Mouse (Mus musculus) cerebellum, adult 11-12 months (tissue): Measurements from ENCODE around the gene Tom1l2.

Experiments used
- DNase-seq: peaks from one replicate; pipeline ENCODE4 v3.0.0; 2022

Gene Tom1l2

DNA sequence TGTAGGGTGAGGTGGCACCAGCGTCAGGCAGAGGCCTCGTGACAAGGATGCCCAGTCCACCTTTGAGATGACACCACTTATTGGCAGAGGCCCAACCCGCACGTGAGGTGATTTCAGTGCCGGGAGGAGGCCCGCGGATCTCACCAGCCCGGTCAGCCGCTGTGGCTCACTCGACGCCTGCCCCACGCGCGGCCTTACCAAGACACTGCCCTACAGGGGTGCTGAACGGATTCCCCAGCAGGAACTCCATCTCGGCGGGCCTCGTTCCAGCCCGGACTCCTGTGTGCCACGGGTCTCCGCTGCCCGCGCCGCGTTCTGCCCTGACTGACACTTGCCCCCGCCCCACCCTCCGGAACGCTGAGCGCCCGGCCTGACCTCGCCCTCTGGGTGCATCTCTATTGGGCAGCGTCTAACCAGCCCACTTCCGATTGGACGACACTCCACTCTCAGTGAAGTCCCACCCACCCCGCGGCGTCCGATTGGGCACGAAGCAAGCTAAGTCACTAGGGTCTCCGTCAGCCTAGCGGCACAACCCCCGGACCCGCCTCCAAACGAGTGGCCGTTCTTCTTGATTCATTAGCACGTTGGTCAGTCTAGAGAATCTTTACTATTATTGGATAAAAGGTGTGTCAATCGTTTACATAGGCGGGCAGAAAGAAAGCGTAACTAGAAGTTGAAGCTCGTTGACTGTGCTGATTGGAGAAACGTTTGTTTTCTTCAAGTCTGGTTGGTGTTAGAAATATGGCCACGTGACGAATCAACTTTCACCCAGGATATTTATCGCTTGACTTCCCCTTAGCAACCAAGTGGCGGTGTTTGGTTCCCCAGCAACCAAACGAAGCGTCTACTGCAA lies at the start of gene Tom1l2, which contains the start of gene Drc3:
Gene Tom1l2 (minus strand): TSS at position 347 of the 853 bp plus-strand sequence.
Gene Drc3 (plus strand): TSS at position 771 of the 853 bp plus-strand sequence.
- peak; percentile 100 for DNase-seq

DNA sequence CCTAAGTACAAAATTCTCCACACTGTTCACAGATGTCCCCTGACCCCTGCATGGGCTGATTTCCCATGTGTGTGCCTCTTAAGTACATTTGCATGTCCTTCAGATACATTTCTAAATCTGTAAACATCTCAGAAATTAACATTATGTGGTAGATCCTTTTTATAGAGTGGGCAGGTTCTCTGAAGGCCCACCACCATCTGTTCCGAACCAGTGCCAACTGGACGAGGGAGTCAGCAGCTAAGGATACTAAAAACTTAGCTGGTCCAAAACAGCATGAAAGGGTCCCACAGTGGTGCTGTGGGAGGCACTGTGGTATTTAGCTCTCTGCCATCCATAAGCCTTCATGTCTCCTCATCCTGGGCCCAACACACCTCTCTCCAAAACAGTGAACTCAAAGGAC lies 44.5 kb upstream of the Tom1l2 start:
- DNase-seq: no peak

DNA sequence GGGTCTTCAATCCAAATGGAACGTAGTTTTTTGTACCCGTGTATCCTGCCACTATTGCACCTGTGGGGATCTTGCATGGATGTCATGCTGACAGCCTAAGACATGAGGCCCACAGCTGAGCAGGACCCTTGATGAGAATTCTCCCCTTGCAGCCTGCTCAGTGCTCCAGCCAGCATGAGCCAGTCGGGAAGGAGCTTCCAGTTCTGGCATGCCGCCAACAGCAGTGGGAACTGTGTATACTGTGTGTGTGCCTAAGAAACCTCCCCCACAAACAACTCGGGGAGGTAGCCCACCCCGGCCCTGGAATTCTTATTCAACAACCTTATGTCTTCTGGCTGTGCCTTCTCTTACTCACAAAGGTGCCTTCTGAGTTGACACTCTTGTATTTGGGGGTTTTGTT lies 43.8 kb upstream of the Tom1l2 start:
- peak; percentile 30 for DNase-seq

DNA sequence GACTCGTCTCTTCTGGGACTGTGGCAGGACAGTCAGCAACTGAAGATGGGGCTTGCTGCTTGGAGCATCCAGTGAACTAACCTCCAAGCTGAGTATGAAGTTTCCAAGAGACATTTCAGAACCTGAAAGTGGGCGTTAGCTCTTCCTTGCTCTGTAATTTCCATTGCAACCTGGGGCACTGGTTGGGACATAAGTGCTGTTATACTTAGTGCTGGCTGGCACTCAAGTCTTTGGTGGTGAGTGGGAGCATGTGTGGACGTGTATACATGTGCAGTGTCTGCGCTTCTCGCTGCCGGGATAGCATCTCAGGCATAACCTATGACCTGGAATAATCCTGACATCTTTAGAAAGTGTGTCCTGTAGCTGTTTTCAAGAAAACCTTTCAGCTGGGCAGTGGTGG lies 38.6 kb upstream of the Tom1l2 start:
- DNase-seq: no peak

DNA sequence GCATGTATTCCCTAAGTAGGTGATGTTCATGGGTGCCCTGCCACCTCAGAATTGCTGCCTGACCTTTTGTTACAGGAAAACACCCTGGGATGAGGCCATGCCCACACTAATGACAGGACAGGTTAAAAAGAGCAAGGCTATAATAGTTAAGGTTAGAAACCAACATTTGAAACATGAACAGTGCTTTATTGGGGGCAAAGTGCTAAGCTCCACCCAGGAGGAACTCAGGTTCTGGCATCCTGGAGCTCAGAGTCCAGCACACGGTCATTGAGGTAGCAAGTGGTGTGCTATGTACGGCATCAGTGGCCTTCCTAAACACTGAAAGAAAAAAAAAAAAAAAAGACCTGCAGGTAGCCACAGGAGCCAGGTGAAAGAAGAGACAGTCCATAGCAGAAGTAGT lies 35.2 kb upstream of the Tom1l2 start:
- no peak for DNase-seq

DNA sequence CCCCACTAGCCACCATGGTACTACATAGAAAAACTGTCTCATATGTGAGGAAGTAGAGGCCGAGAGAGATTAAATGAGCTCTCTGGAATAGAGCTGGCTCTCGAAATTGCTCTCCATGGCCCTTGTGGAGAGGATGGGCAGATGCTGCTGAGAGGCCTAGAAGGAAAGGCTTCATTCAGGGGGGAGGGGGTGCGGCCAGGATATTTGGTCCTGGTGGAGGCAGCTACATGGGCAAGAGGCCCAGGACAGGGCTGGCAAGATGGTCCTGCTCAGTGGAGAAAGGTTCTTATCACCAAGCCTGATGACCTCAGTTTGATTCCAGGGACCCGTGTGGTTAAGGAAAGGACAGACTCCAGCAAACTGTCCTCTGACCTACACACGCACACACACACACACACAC lies 33.2 kb upstream of the Tom1l2 start:
- DNase-seq: no peak

DNA sequence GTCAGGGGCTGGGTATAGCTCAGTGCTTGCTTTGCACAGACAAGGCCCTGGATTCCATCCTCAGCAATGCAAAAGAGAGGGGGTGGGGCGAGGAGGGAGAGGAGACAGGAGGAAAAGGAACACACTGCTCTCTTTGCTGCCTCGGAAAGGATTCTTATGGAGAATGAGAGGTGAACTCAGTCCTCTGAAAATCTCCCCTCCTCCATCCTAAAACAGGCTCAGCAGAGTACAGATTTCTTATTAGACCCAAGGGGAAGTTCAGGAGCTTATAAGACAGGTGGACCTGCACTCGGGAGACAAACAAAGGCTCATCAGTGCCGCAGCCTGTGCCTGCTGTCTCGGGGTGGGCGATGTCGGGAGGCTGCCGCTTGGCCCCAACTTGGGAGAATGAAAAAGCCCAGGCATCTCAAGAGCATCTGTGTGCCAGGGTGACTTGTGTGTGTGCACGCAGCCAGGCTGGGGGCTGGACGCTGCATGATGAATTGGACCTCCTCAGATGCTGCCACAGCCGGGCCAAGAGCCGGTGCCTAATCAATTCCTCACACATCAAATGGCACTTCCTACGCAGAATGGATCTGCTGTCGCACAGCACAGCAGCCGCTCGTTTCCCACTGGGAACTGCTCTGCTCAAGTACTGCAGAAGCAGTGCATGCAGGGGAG lies 32.2 kb upstream of the Tom1l2 start:
- peak; percentile 29 for DNase-seq

DNA sequence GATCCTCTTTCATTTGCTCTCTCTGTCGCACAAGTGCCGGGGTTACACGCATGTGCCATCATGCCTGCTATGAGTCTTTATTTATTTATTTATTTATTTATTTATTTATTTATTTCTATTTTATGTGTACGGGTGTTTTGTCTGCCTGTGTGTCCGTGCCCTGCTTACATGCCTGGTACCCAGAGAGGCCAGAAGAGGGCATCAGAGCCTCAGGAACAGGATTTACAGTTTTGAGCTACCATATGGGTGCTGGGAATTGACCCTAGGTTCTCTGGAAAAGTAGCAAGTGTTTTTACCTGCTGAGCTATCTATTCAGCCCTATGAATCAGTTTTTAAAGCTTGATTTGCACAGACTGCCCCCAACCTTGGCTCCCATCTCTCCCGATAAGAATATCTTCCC lies 30.8 kb upstream of the Tom1l2 start:
- no peak for DNase-seq

DNA sequence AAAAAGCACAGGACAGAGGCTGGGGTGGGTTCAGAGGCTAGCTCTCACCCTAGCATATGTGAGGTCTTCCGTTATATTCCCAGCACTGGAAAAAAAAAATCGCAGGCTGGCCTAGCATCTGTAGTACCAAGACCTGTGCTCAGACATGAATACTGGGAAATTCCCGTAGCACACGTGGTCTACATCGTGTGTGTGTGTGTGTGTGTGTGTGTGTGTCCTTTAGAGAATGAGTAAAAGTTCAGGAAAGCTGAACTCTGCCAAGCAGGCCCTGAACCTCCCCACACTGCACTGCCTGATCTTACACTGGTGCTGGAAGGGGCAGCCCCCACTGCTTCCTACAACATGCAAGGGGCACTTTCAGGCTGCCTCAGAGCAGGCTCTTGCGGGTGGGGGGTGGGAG lies 21.8 kb upstream of the Tom1l2 start:
- DNase-seq: no peak

DNA sequence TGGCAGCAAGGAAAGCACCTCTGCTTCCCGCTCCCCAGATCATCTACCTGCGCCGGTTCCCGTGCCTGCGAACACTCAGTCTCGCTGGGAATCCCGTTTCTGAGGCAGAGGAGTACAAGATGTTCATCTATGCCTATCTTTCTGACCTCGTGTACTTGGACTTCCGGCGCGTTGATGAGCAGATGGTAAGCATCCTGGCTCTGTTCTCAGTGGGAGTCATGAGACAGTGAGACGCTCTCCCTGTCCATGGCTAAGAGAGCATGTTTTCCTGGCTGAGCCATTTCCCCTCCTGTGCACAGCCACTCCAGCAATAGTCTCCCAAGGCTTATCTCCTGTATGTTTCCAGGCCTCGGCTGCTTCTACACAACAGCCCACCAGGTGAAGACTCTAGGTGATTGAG lies 17.7 kb upstream of the Tom1l2 start:
- no peak for DNase-seq

DNA sequence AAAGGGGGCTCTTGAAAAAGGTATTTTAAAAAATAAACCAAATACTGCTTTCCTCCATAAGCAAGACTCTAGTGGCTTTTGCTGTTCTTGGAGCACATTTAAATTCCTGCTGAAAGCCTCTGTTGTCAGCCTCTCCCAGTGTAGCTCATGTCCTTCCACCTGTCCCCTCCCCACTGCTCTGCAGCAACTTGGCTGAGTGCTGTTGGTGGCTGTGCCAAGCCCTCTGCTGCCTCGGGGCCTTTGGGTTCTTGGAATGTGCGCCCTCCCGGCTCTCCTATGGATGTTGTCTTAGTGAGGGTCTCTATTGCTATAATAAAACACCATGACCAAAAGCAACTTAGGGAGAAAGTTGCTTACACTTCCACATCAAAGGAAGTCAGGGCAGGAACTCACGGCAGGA lies 16.7 kb upstream of the Tom1l2 start:
- no peak for DNase-seq

DNA sequence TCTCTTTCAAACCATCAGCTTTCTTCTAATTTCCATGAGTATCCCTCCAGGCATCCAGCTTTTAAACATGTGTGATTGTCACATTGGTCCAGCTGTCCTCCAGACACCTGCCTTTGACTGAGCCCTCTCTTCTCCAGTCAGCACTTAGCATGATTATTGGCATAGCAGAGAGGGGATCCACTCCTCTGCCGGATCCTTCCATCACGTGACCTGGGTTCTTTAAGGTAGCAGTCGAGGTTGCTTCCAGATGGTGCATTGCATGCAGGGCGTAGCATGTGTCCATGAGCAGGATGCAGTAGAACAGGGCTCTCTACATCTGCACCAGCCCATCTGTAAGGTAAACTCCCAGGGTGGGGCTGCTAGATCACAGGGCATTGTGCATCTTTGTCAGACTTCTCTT lies 16.2 kb upstream of the Tom1l2 start:
- DNase-seq: no peak

DNA sequence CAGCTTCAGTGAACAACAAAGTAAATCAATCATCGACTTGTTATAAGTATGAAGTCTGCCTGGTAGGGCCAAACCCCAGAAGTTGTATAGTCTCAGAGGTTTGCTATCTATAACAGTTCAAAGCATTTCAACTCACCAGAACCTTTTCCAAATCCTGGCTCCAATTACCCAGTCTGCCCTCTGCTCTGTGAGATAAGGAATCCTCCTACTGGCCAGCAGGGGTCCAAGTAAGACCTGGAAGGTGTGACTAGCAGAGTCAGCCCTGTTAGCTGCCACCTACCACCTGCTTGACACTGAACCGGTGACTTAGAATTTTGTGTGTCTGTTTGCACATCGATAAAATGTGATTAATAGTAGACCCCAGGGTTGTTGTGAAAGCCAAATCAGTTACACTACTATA lies 14.6 kb upstream of the Tom1l2 start:
- DNase-seq: no peak

DNA sequence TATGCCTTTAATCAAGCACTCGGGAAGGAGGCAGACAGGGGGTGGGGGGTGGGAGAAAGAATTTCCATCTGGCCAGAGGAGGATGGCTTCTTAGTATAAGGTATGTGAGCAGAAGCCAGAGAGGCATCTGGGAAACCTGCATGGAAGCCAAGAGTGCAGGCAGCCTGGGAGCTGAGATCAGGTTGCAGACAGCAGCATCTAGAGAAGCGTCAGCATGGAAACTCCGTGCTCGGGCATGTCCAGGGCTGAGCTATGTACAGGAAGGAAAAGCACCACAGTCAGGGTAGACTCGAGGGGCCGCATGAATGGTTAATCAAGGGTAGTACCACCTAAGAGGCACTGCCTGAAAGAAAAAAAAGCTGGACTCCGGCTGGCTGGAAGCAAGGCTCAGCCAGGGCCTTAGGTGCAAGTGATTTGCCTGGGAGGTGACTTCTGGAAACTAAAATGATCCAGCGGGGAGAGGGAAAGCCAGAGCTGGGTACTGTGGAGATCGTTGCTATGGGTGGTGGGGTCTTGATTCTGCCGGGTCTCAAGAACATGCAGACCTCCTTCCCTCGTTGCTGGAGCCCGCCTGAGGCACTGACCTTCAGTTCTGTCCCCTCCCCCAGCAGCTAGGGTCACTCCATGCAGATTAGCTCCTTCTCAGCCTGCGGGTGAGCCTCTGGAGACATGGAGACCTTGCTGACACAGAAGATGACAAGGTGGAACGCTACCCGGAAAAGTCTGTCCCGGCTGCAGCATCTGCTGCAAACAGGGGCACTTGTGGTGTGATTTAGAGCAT lies 13.7 kb upstream of the Tom1l2 start:
- DNase-seq: no peak

DNA sequence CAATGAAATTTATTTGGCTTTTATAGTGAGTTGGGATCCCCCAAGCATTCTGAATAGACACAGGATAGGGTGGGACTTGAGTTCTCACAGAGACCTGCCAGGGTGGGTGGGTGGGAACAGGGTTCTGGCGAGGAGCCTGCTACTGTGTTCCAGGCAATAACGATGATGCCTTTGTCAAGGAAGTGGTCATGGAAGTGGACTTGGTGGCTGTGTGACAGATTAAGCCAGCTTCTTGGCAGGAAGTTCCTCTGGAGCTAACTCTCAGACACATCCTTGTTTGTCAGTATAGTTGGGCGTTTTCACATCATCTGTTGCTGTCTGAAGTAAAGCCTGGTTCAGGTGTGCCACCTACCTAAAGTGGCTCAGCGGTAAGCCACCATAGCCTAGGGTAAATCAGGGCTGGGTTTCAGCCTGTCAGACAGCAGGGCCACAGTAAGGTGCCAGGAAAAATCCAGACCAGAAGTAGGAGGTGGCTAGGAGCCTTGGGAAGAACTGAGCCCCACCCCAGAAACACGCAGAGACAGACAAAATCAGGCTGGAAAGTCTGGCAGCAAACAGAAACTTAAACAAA lies 8.0 kb upstream of the Tom1l2 start:
- DNase-seq: no peak

DNA sequence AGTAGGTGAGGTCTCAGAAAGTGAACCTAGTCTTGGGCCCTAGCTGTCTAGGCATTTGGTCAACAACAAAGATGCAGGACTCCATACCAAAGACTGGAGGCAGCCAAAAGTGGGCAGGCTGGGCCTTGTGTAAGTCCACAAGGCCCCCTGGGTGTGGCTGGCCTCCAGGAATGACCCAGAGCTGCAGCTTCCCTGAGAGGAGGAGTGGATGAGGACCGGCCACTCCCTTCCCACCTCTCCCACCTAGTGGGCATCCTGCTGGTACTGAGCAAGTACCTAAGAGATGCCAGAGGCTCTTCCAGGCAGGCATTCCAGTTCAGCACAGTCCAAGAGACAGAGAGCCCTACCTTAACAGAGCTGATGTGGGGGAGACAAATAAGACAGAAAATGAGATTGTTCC lies 7.2 kb upstream of the Tom1l2 start:
- no peak for DNase-seq

DNA sequence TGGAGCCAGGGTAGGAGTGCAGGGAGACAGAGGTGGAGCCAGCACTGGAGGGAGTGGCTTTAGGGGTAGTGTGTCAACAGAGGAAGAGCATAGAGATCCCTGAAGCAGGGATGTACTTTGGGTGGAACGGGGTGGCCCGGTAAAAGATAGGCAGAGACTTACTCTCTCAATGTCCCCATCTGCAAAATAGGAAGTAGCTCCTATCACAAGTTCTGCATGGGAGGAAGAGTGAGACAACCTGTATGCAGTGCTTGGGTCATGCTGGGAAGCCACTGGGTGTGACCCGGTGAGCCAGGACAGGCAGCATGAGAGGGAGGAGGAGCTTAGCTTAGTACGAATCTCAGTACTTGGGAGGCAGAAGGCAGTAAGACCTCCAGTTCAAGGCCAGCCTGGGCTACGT lies 6.4 kb upstream of the Tom1l2 start:
- DNase-seq: no peak

DNA sequence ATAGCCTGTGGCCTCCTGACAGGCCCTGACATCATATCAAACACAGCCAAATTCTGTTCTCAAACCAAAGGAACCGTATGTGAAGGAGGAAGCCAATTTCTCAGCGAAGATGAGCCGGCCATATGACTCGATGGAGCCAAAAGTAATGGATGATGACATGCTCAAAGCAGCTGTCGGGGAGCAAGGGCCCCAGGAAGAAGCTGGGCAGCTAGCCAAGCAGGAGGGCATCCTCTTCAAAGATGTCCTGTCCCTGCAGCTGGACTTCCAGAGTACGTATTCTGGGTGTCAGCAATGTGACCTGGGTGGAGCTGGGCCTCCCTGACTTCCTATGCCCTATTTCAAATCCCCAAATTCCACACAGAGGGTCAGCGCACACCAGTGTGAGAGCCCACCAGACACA lies 5.8 kb upstream of the Tom1l2 start:
- no peak for DNase-seq

DNA sequence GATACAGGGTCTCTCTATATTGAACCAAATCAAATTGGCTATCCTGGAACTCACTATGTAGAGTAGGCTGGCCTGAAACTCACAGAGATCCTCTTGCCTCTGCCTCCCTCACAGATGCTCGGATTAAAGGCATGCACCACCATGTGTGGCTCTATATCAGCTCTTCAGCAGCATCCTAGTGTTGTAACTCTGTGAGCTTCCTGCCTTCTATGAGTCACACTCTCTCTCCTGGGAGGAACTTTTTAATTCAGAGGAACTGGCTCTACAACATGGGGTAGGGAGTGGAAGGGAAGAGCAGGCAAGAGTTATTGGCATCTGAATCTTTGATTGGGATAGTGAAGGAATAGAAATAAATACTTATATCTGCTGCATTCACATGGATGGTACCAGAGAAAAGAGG lies 4.4 kb upstream of the Tom1l2 start:
- DNase-seq: no peak

DNA sequence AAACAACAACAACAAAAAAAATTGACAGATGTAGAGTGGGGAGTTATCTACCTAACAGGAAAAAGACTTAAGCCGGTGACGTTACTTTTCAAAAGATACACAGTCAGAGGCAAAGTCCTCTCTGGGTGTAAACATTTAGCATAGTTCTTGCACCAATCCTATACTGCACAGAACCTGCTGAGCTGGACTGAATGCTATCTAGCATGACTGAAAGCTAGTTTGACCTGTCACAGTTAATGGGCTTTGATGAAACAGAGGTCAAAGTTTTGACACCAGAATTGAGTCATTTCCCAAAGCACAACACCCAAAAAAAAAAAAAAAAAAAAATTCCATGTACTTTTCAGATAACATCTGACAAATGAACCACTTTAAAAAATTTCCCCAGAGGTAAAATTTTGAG lies 3.2 kb upstream of the Tom1l2 start:
- DNase-seq: no peak

DNA sequence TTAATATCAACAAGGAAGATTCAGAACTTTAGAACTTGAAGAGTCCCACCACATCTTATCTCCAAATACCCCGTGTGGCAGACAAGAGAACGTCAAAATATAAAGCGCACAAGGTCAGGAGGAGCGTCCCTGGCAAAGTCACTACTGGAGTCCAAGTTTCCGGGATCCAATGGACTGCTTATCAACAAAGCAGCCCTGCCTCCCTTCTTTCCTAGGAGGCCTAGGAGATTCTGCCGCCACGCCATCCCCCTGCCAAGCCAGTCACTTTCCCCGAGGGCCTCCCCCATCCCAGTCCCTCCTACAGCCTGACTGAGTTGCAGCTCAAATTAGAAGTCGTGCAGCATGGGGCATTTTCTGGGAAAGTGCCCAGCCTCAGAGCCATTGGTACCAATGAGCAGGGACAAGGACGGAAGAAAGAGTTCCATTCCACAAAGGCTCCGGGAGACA lies 757 bp downstream of the Tom1l2 start:
- peak; percentile 68 for DNase-seq

DNA sequence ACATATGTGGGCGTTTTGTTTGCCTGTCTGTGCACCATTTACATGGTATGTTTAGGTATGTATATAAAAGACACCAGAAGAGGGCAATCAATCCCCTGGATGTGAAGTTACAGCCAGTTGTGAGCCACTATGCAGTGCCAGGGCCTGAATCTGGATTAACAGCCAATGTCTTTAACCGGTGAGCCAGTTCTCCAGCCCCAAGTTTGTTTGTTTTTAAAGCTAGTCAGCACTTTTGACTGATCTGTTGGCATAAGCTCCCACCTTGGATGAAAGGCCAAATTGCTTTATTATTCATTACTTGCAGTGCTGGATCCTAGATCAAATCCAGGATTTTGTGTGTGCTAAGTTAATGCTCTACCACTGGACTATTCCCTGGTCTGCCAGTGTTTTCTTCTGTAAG lies 1.3 kb downstream of the Tom1l2 start:
- DNase-seq: no peak

DNA sequence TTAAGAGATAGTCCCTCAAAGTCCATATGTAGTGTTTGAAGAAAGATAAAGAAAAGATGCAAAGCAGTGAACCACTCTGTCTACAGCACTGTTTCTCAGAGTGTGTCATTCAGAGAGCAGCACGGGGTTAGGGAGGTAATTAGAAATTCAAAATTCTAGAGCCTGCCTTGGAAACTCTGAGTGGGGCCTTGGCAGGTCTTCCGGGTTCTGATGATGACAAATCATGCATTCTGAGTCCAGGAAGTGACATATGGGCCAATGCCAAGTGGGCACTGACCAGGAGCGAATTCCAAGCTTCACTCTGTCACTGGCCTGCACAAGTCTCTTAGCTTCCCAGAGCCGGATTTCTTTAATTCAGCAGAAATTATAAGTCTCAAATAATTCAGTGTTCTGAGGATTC lies 6.2 kb downstream of the Tom1l2 start:
- peak; percentile 81 for DNase-seq
